Mouse (Mus musculus) gastrocnemius, adult 2 months (tissue): ENCODE results near the gene B3galt5. TPM values are rescaled to one million over a fixed set of nuclear protein-coding genes. Genes with fewer than 3 reads are reported as not detected.
A peak's percentile ranks its signal among the peaks of the same experiment; 100 is the strongest.

Source experiments
- DNase-seq: peaks from one replicate; pipeline ENCODE4 v3.0.0; 2022
- H3K27ac ChIP-seq: fragments of 200-600 bp; 2 replicates; pipeline ENCODE4 v1.8.1; 2022; ENCODE audit warnings: mild to moderate bottlenecking
- H3K4me3 ChIP-seq: fragments of 200-600 bp; 2 replicates; pipeline ENCODE4 v1.8.1; 2022; ENCODE audit warnings: mild to moderate bottlenecking, moderate library complexity
- CTCF ChIP-seq: fragments of 200-600 bp; IDR thresholded peaks from 2 replicates; pipeline ENCODE4 v1.8.1; 2022; ENCODE audit warnings: antibody characterized with exemption, mild to moderate bottlenecking, moderate library complexity
- intact Hi-C: fragments of 180-260 bp; cut with DNase I; formaldehyde crosslinking; loops from one replicate; pipeline ENCODE4 v1.15.1; 2025
- long read RNA-seq, 2 experiments: library from polyadenylated mRNA; stranded (forward); transcript quantifications; one replicate each; pipeline ENCODE4 v2.0.0; 2021
- total RNA-seq, 2 experiments: library from RNA; stranded (reverse); gene quantifications; 2 replicates each; pipeline ENCODE4 v1.2.3; 2021

Gene B3galt5
- total RNA-seq: not detected
- long read RNA-seq, experiment 1: 0 reads
- long read RNA-seq, experiment 2: 0 reads

- no peak for TF ChIP-seq CTCF
- H3K4me3 ChIP-seq: no peak within 1 kb of the TSS
- intact Hi-C loops: no loop called here
- no peak for DNase-seq
- no peak within 1 kb of the TSS for H3K27ac ChIP-seq
These were observed at the start of gene B3galt5 for GRCm38 (mm10) chr16:96235366-96235970. B3galt5 (plus strand) TSS chr16:96235801.

GRCm38 (mm10) chr16:96187619-96188018 lies 48.0 kb upstream of the B3galt5 start:
- Histone ChIP-seq H3K27ac (no peak overlapping the region), H3K4me3 (no peak overlapping the region)
- DNase-seq: no peak
- no peak for TF ChIP-seq CTCF
- intact Hi-C loops: no loop called here

DNA sequence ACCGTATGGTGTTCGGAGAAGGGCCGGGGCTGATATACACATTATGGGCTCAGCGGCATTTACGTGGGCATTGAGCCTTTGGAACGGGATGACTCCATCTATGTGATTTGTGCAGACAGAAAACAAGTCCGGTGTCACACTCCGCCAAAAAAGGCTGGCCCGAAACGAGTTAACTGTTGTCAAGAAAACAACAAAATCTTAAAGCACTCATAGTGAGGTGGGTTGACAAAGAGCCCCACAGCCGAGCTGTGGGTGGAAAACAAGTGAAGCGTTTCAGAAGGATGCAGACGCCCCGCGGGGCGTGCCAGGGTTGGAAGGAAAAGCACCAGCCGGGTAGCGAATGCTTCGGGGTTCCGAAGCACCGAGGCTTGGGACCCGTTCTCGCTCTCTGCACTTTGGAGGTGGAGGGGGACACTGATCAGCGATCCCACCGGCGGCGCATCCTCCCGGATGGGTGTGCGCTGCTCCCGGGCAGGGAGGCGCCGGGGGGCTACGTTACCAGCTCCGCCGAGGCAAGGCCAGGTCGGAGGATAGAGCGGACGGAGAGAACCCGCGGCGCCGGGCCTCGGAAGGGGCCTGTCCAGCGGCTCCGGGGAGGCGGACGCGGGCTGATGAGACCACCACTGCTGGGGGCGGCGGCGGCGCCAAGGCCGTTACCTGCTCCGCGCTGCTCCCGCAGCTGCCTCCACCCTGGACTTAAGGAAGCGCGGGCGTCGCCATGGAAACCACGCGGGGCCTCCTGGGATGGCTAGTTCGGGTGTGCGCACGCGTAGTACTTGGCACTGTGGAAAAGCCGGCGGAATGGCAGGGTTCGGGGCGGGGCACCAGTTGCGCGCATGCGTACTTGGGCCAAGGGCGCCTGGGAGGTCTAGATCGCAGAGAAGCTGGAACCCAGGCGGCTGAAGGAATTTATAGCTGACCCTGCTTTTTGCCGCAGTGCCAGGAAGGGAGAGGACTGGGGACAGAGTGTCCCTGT lies 43.8 kb upstream of the B3galt5 start, which contains the start of gene Lca5l:
Gene Lca5l, minus strand, starts transcription at position 741 of the 976 bp plus-strand sequence.
- intact Hi-C loops: loop anchor here (5.0 kb wide), 2 partner anchors 35 to 105 kb away; no protein-coding TSS in a partner anchor
- peak within 1 kb of the TSS; percentile 94 for H3K27ac ChIP-seq
- DNase-seq: peak; percentile 100
- peak within 1 kb of the TSS; percentile 71 for H3K4me3 ChIP-seq
- no peak for TF ChIP-seq CTCF

GRCm38 (mm10) chr16:96199913-96200701 lies 35.5 kb upstream of the B3galt5 start, which contains the start of gene Sh3bgr:
Sh3bgr (plus strand) TSS chr16:96200450.
- DNase-seq: peak; percentile 94
- H3K27ac ChIP-seq: peak within 1 kb of the TSS; percentile 96
- intact Hi-C loops: no loop called here
- TF ChIP-seq CTCF: no peak
- H3K4me3 ChIP-seq: peak within 1 kb of the TSS; percentile 84

DNA sequence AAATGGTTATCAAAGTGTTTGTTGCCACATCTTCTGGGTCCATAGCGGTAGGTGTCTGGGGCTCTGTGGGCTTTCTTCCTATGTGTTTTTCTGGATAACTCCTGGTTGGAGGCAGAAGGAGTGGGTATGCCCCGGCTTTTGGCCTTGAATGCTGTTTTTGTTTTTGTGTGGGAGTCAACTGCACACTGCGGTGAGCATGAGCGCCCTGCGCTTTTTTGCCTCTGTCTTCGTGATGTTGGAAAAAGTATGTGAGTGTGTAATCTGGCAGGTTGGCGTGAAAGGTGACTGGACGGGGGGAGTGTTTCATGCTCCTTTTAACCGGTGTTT lies 34.9 kb upstream of the B3galt5 start:
- intact Hi-C loops: no loop called here
- Histone ChIP-seq H3K4me3 (peak overlapping the region; percentile 84), H3K27ac (peak overlapping the region; percentile 96)
- TF ChIP-seq CTCF: no peak
- no peak for DNase-seq

DNA sequence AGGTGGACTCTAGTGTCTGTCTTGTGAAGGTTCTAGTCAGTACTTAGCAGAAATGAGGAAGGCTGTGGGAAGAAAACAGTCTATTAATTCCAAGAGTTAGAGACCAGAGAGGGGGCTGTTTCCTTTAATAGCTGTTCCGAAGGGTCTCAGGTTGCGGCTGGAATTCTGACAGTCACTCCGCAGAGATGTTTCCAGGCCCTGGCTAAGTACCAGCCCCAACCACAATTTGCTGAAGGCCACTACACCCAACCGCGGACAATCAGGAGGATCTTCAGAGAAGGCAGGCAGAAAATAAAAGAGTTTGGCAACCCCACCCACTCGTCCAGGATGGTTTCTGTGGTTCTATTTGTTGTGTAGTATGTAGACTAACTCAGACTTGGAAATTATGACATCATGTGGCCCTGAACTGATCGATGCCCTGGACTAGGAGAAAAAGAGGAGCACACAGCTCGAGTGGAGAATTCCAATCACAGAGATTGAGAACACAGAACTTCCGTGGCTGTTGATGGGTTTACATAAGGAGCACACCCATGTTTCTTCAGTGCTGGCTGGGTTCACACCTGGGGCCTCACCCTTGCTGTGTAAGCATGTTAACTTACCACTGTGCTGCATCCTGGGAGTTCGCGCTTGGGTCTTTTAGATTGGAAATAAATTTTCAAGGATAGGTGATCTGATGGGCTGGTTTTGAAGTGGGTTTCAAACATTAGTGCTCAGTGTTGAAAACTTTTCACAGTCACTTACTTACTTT lies 33.9 kb upstream of the B3galt5 start:
- DNase-seq: peak; percentile 78
- Histone ChIP-seq H3K27ac (peak overlapping the region; percentile 96), H3K4me3 (peak overlapping the region; percentile 84)
- no peak for TF ChIP-seq CTCF
- intact Hi-C loops: no loop called here

DNA sequence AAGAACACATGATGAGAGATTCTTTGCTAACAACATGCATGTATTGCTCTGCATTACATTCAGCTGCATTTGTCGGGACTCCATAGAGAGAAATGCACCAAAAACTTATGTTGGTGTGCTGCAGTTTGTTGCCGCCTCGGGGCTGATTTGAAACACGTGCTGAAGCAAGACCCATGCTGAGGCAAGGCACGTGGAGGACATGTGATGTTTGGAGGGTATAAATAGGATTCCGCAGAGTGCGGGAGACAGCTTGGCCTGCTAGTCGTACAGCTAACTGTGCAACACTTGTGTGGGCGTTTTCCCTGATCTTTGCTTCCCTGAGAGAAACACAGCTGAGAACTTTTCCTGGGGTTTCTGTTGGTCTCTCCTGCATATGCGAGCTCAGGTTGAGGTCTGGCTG lies 25.8 kb upstream of the B3galt5 start:
- Histone ChIP-seq H3K4me3 (peak overlapping the region; percentile 32), H3K27ac (peak overlapping the region; percentile 71)
- TF ChIP-seq CTCF: no peak
- intact Hi-C loops: no loop called here
- peak; percentile 60 for DNase-seq

- TF ChIP-seq CTCF: no peak
- DNase-seq: no peak
- intact Hi-C loops: no loop called here
- Histone ChIP-seq H3K27ac (peak overlapping the region; percentile 71), H3K4me3 (peak overlapping the region; percentile 32)
These were observed 24.7 kb upstream of the B3galt5 start for GRCm38 (mm10) chr16:96210856-96211255.

- no peak overlapping the region for H3K4me3 ChIP-seq
- 0 out of 2 replicates have a peak overlapping the region, but pooled peaks have one; percentile 4 for H3K27ac ChIP-seq
- no peak for DNase-seq
- intact Hi-C loops: no loop called here
- no peak for TF ChIP-seq CTCF
These were observed 22.6 kb upstream of the B3galt5 start for GRCm38 (mm10) chr16:96213027-96213426.

GRCm38 (mm10) chr16:96221491-96221890 lies 14.1 kb upstream of the B3galt5 start:
- intact Hi-C loops: no loop called here
- peak; percentile 38 for TF ChIP-seq CTCF
- Histone ChIP-seq H3K4me3 (peak overlapping the region; percentile 56; the same call in 1 of the 2 replicates), H3K27ac (peak overlapping the region; percentile 89)
- peak; percentile 91 for DNase-seq

DNA sequence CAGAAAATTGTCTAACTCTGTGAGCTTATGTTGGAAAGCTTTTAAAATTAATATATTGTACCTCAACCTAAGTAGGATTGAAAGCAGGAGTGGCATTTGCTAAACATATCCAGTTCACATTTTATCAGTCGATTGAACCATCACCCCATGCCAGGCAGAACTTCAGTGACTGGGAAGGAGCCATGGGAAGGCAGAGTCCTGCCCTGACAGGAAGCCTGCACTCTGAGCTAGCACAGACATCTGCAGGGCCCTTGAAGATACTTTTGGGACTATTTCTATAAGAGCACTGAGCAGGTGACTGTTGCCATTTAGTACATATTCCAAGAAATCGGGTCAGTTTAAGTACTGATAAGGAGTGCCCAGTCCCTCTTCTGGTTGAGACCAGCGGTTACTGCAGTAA lies 13.6 kb upstream of the B3galt5 start:
- Histone ChIP-seq H3K27ac (peak overlapping the region; percentile 89), H3K4me3 (peak overlapping the region; percentile 56)
- intact Hi-C loops: no loop called here
- DNase-seq: no peak
- TF ChIP-seq CTCF: no peak

- intact Hi-C loops: no loop called here
- no peak for DNase-seq
- peak overlapping the region; percentile 56 for H3K4me3 ChIP-seq
- TF ChIP-seq CTCF: no peak
- peak overlapping the region; percentile 89 for H3K27ac ChIP-seq
These were observed 13.1 kb upstream of the B3galt5 start for GRCm38 (mm10) chr16:96222452-96222851.
